Mouse (Mus musculus): ENCODE results near the gene Prim1.
"Not testable (repeated sequence)": the region's sequence is repeated elsewhere in the genome, so short reads cannot be mapped to it uniquely, and the experiment has no call there.

The Prim1 gene

GRCm38 (mm10) chr10:128037921-128038320, 23.0 kb downstream of the Prim1 start:
- no peak for DNase-seq (ENCODE audit: low spot score)

DNA sequence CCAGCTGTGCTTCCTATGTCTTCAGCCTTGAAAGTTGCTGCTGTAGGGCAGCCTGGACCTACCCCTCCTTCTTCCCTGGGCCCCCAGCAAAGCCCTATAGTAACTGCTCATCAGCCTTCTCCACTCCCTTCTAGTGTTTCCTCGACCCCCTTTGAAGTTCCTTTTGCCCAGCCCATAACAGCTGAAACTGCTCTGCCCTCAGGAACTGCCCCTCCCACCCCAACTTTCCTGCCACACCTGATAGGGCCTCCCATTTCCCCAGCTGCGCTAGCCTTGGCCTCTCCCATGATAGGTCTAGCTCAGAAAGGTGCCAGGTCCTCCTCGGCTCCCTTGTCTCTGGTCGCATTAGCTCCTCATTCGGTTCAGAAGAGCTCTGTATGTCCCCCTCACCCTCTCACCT, 24.2 kb downstream of the Prim1 start:
- no peak for DNase-seq (ENCODE audit: low spot score)

DNA sequence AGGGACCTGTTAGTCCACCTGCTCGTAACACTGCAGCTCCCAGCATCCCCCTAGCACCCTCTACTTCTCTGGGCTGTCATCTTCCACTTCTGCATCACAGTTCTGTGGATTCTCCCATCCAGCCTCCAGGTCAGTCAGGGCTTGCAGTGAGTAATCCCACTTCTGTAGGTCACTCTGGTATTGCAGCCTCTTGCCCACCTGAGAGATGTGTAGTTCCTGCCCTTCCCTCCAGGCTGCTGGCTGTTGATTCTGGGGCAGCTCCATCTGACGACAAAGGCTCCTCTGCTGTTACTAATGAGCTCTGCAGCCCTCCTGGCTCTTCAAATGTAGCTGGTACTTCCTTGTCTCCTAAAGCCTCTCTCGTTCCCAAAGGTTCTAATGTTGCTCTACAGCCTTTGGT, 24.9 kb downstream of the Prim1 start:
- DNase-seq (ENCODE audit: low spot score) = no peak

GRCm38 (mm10) chr10:128040293-128040692, 25.3 kb downstream of the Prim1 start:
- no peak for DNase-seq (ENCODE audit: low spot score)

DNA sequence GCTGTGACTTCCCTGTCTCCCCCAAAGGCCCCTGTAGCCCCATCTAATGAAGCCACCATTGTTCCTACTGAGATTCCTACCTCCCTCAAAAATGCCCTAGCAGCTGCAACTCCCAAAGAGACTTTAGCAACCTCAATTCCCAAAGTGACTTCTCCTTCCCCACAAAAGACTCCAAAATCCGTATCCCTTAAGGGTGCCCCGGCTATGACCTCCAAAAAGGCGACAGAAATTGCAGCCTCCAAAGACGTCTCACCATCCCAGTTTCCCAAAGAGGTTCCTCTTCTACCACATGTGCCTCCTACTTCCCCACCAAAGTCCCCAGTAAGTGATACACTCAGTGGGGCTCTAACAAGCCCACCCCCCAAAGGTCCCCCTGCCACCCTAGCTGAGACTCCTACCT, 26.7 kb downstream of the Prim1 start:
- no peak for DNase-seq (ENCODE audit: low spot score)

DNA sequence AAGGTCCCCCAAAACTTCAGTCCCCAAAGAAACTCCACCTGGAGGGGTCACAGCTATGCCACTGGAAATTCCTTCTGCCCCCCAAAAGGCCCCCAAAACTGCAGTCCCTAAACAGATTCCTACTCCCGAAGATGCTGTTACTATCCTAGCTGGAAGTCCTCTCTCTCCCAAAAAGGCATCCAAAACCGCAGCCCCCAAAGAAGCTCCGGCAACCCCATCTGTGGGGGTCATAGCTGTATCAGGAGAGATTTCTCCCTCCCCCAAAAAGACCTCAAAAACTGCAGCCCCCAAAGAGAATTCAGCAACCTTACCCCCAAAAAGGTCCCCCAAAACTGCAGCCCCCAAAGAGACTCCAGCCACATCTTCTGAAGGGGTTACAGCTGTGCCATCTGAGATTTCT, 27.5 kb downstream of the Prim1 start:
- DNase-seq (ENCODE audit: low spot score) = no peak

- no peak for DNase-seq (ENCODE audit: low spot score)
Observed at GRCm38 (mm10) chr10:128043041-128043835, 28.3 kb downstream of the Prim1 start.

- no peak for DNase-seq (ENCODE audit: low spot score)
Observed at GRCm38 (mm10) chr10:128048157-128048556, 33.2 kb downstream of the Prim1 start.

- DNase-seq (ENCODE audit: low spot score) = no peak
Observed at GRCm38 (mm10) chr10:128049741-128050140, 34.8 kb downstream of the Prim1 start.

DNA sequence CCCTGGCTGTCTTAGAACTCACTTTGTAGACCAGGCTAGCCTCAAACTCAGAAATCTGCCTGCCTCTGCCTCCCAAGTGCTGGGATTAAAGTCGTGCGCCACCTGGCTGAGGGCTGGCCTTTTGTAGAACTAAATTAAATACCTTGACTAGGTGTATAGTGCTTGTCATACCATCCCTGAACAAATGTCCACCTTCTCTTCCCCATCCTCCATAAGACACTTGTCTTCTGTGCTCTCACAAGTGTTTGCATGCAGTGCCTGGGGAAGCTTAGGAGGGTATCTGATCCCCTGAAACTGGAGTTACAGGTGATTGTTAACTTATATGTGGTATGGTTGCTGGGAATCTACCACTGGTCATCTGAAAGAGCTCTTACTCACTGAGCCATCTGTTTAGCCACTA, 35.4 kb downstream of the Prim1 start:
- DNase-seq (ENCODE audit: low spot score) = no peak

DNA sequence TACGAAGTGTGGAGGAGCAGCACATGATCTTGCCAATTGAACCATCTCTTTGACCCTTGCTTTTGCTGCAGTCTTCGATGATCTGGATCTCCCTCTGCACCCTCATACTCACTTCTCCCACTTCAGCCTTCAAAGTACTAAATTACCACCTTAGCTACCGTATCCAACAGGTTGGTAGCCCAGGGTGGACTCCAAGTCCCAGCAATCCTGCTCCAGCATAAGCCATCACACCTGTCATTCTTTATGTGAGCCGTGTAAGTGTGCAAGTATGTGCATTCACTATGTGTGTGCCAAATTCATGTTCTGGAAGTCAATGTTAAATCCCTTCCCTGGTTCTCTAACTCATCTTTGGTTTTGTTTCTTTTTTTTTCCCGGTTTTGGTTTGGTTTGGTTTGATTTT, 36.6 kb downstream of the Prim1 start:
- DNase-seq (ENCODE audit: low spot score) = no peak

- DNase-seq (ENCODE audit: low spot score) = not testable (repeated sequence)
Observed at GRCm38 (mm10) chr10:128052136-128052535, 37.2 kb downstream of the Prim1 start.

GRCm38 (mm10) chr10:128053001-128053400, 38.0 kb downstream of the Prim1 start:
- no peak for DNase-seq (ENCODE audit: low spot score)

DNA sequence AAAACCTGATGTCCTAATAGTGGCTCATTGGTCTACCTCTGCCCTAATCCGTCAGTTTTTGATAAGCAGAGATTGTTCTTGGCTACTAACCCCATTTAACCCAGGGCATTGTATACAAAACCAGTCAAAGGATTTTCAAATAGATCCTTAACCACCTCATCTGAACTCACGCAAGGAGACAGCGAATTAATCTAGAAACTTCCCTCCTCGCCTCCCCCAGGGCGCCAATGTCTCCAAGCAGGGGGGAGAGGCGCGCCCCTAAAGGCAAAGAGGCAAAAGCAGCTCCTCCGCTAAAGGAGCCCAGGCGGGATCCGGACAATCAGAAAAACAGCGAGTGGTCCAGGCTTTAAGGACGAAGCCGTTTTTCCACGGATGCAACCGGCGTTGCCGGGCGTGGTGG, 43.2 kb downstream of the Prim1 start:
- no peak for DNase-seq (ENCODE audit: low spot score)

DNA sequence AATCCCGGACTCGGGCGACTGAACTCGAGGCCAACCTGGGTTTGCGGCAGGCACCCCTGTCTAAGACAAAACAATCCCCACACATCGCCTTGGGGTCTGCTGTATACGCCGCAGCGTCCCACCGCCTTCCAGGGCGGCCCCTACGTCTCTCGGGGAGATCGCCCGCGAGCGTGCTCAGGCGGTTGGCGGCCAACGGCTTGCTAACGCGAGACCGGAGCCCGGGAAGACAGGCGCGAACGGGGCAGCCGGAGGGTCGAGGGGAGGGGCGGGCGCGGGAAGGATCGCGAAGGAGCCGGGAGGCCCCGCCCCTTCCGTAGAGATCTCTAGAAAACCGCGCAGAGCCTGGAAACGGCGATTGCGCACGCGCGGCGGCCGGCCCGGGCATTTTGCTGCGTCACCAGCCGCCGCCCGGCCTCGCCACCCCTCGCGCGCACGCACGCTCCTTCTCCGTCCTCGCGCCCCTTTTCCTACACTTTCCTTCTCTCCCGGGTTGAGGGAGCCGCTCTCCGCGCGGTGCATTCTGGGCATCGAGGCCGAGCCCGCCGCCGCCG, 43.7 kb downstream of the Prim1 start, which contains the start of gene Ptges3:
Gene Ptges3, plus strand, starts transcription at position 354 of the 551 bp plus-strand sequence.
- peak; percentile 97 for DNase-seq (ENCODE audit: low spot score)

DNA sequence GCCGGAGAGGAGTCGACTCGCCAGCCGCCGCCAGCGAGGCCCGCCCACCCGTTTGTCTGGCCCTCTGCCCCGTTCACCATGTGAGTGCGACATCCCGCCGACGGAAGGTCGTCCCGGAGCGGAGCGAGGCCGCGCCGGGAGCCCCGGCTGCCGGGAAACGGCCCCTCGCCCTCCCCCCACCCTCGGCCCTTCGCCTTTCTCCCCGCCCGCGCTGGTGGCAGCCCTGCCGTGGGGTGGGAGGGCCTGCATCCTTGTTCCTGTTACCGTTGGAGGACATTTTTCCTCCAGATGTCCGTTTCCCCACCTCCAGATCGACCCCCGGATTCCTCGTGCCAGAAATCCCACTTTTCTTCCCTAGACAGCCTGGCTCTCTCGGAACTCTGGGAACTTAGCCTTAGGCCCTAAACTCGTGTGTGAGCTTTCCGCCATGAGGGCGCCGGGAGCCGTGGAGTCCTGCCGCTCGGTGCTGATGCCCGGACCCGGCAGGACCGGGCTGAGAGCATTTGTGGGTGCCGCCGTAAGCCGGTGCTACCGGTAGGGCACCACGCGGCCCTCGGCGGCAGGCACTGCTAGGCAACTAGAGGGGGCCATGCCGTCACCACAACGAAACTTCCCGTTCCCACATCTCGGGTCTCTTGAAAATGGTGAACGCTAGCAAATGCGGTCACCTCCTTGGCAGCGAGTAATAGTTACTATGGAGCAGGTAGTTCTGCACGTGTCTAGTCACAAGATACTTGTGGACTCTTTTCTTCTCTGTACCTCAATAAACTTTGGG, 44.4 kb downstream of the Prim1 start:
- peak; percentile 46 for DNase-seq (ENCODE audit: low spot score)

- no peak for DNase-seq (ENCODE audit: low spot score)
Observed at GRCm38 (mm10) chr10:128061109-128061508, 46.1 kb downstream of the Prim1 start.

DNA sequence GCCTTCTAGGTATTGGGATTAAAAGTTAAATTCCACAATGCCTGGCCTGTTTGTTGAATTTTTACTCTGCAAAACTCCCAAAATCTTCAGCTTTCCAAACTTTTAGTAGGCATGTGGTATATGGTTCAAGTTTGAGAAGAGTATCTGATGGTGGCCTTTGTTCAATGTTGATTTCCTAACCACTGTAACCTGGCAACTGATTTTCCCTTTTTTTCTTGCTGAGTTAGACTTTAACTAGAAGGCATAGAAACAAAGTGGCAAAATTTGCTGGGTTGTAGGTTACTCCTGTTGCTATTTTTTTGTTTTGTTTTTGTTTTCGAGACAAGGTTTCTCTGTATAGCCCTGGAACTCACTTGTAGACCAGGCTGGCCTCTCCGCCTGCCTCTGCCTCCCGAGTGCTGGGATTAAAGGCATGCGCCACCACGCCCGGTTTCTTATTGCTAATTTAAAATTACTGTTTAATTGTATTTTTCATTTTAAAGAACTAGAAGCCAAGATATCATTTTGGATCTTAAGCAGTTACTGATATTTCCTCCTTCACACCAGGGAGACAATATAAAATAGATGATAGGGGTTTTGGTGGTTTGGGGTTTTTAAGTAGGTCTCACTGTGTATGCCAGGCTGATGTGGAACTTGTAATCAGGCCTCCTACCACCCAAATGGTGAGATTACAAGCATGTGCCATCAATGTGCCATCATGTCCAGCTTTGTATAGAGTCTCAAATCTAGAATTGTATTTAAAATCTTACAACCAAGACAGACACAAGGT, 47.4 kb downstream of the Prim1 start:
- DNase-seq (ENCODE audit: low spot score) = no peak

GRCm38 (mm10) chr10:128066072-128066471, 51.1 kb downstream of the Prim1 start:
- DNase-seq (ENCODE audit: low spot score) = no peak

DNA sequence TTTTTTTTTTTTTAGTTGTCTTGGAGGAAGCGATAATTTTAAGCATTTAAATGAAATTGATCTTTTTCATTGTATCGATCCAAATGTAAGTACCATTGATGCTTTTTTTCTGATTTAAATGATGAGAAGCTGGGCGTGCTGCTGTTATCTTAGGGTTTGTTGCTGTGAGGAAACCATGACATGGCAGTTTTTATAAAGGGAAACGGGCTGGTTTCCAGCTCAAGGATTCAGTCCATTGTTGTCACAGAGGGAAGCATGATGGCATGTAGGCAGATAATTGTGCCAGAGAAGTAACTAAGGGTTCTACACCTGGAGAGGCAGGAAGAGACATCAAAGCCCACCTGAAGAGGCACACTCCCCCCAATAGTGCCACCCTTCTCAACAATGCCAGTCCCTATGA, 54.2 kb downstream of the Prim1 start:
- no peak for DNase-seq (ENCODE audit: low spot score)

DNA sequence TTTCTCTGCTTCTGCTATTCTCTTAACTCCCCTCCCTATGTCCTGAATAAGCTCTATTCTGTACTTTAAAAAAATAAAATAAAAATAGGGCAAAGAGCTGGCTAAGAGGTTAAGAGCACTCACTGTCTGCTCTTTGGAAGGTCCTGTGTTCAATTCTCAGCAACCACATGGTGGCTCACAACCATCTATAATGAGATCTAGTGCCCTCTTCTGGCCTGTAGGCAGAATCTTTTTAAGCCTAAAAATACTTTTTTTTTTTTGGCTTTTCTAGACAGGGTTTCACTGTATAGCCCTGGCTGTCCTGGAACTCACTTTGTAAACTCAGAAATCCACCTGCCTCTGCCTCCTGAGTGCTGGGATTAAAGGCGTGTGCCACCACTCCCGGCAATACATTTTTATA, 55.5 kb downstream of the Prim1 start:
- not testable (repeated sequence) for DNase-seq (ENCODE audit: low spot score)

DNA sequence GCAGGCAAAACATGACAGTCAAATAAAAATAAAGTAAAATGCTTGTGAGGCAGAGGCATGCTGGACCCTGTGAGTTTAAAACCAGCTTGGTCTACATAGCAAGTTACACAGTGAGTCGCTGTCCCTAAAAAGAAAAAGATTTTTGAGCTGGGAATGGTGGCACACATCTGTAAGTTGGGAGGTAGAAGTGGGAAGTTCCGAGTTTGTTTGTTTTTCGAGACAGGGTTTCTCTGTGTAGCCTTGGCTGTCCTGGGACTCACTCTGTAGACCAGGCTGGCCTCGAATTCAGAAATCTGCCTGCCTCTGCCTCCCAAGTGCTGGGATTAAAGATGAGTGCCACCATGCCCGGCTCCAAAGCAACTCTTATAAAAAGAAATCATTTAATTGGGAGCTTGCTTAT, 63.3 kb downstream of the Prim1 start:
- not testable (repeated sequence) for DNase-seq (ENCODE audit: low spot score)
